Mouse (Mus musculus) A20 (cell line): ENCODE results near the gene Wdcp.
"Not testable (repeated sequence)": the region's sequence is repeated elsewhere in the genome, so short reads cannot be mapped to it uniquely, and the experiment has no call there.

Source experiments
- DNase-seq: peaks from one replicate; pipeline ENCODE4 v3.0.0-alpha.2; 2011; ENCODE audit warnings: low read depth, low spot score

Wdcp gene

GRCm38 (mm10) chr12:4842890-4843597 lies at the start of gene Wdcp:
Gene Wdcp, plus strand, starts transcription at chr12:4843303.
- peak; percentile 93 for DNase-seq

GRCm38 (mm10) chr12:4793718-4794117 lies 49.4 kb upstream of the Wdcp start:
- DNase-seq: peak; percentile 41

GRCm38 (mm10) chr12:4797471-4797870 lies 45.6 kb upstream of the Wdcp start:
- DNase-seq: not testable (repeated sequence)

GRCm38 (mm10) chr12:4811036-4811435 lies 32.1 kb upstream of the Wdcp start:
- DNase-seq: no peak

- DNase-seq: no peak
Measured at GRCm38 (mm10) chr12:4811705-4812104, 31.4 kb upstream of the Wdcp start.

GRCm38 (mm10) chr12:4813636-4814035 lies 29.5 kb upstream of the Wdcp start:
- no peak for DNase-seq

- DNase-seq: no peak
Measured at GRCm38 (mm10) chr12:4816680-4817360, 26.3 kb upstream of the Wdcp start.

- peak; percentile 98 for DNase-seq
Measured at GRCm38 (mm10) chr12:4817361-4818101, 25.6 kb upstream of the Wdcp start, which contains the start of gene Sf3b6. Gene Sf3b6, plus strand, starts transcription at chr12:4817544.

GRCm38 (mm10) chr12:4827256-4827655 lies 15.8 kb upstream of the Wdcp start:
- no peak for DNase-seq

GRCm38 (mm10) chr12:4836959-4837358 lies 6.1 kb upstream of the Wdcp start:
- DNase-seq: no peak

GRCm38 (mm10) chr12:4840010-4840409 lies 3.1 kb upstream of the Wdcp start:
- peak; percentile 26 for DNase-seq

- no peak for DNase-seq
Measured at GRCm38 (mm10) chr12:4840741-4841140, 2.4 kb upstream of the Wdcp start.

GRCm38 (mm10) chr12:4841392-4841887 lies 1.7 kb upstream of the Wdcp start, which contains the start of gene Fkbp1b:
Gene Fkbp1b, minus strand, starts transcription at chr12:4841591.
- peak; percentile 56 for DNase-seq

- peak; percentile 43 for DNase-seq
Measured at GRCm38 (mm10) chr12:4842456-4842855, 647 bp upstream of the Wdcp start.

GRCm38 (mm10) chr12:4843741-4844140 lies 638 bp downstream of the Wdcp start:
- DNase-seq: peak; percentile 84

- DNase-seq: peak; percentile 49
Measured at GRCm38 (mm10) chr12:4856160-4856559, 13.1 kb downstream of the Wdcp start.

- DNase-seq: no peak
Measured at GRCm38 (mm10) chr12:4856834-4857233, 13.7 kb downstream of the Wdcp start.

GRCm38 (mm10) chr12:4859241-4859914 lies 16.3 kb downstream of the Wdcp start:
- DNase-seq: no peak

- DNase-seq: peak; percentile 48
Measured at GRCm38 (mm10) chr12:4862672-4863071, 19.6 kb downstream of the Wdcp start.

- no peak for DNase-seq
Measured at GRCm38 (mm10) chr12:4863654-4864337, 20.7 kb downstream of the Wdcp start.

- no peak for DNase-seq
Measured at GRCm38 (mm10) chr12:4864338-4864690, 21.2 kb downstream of the Wdcp start.
